ENCODE assay signal across 15 mouse cellular contexts in genomic region chr2:128549963-128550362, GRCm38 (mm10). TPM values are rescaled to one million over a fixed set of nuclear protein-coding genes. Genes with fewer than 3 reads are reported as not detected.
DNase-seq lines count a peak whose midpoint lies in the region; ATAC-seq lines count a peak whose summit lies in the region.
"Had no signal": no experiment of that assay in that cellular context is flagged by ENCODE, and none has a peak within 500 bp of the region (broad histone marks: within the 10 kb centered on the region; RNA-seq: fewer than 3 reads in every experiment).

No protein-coding gene starts in this region.

- H3K9me3 ChIP-seq in heart, embryonic 15.5 days (replicated peaks): no peaks in the 10 kb centered on the region
- H3K9me3 ChIP-seq in lung, embryonic 16.5 days (ENCODE audit: control insufficient read depth, low read length): no peaks in the 10 kb centered on the region
- no peaks in the 10 kb centered on the region for H3K9me3 ChIP-seq in embryonic facial prominence, embryonic 15.5 days (replicated peaks)

- H3K9ac ChIP-seq in heart, embryonic 15.5 days: no peak overlapping the region
- no peak overlapping the region for H3K9ac ChIP-seq in lung, embryonic 16.5 days (ENCODE audit: low read length)
- H3K9ac ChIP-seq in embryonic facial prominence, embryonic 15.5 days: no peak overlapping the region

- H3K27me3 ChIP-seq in heart, embryonic 15.5 days: no peaks in the 10 kb centered on the region; the same call in 1 of the 2 replicates
- no peaks in the 10 kb centered on the region for H3K27me3 ChIP-seq in lung, embryonic 16.5 days (ENCODE audit: control insufficient read depth, insufficient read depth, low read depth, low read length)
- no peaks in the 10 kb centered on the region for H3K27me3 ChIP-seq in embryonic facial prominence, embryonic 15.5 days

- H3K36me3 ChIP-seq in heart, embryonic 15.5 days: no peaks in the 10 kb centered on the region
- no peaks in the 10 kb centered on the region for H3K36me3 ChIP-seq in lung, embryonic 16.5 days (ENCODE audit: control insufficient read depth, insufficient read depth, low read length)
- H3K36me3 ChIP-seq in embryonic facial prominence, embryonic 15.5 days: no peaks in the 10 kb centered on the region

- ATAC-seq in heart, embryonic 15.5 days (replicated peaks; ENCODE audit: insufficient number of reproducible peaks, insufficient read depth, low FRiP score, low read depth): peak; percentile 38; the same call in 1 of the 2 replicates
- ATAC-seq in lung, embryonic 16.5 days (ENCODE audit: low read depth): peak; percentile 59
- ATAC-seq in embryonic facial prominence, embryonic 15.5 days (ENCODE audit: insufficient number of reproducible peaks, low FRiP score, low TSS enrichment, low read depth): no peak

- no peak overlapping the region for H3K4me3 ChIP-seq in heart, embryonic 15.5 days
- H3K4me3 ChIP-seq in lung, embryonic 16.5 days (ENCODE audit: low read length): no peak overlapping the region
- no peak overlapping the region for H3K4me3 ChIP-seq in embryonic facial prominence, embryonic 15.5 days (replicated peaks)

- peak overlapping the region; percentile 30 for H3K4me2 ChIP-seq in heart, embryonic 15.5 days
- H3K4me2 ChIP-seq in lung, embryonic 16.5 days (ENCODE audit: low read depth, low read length): no peak overlapping the region
- no peak overlapping the region for H3K4me2 ChIP-seq in embryonic facial prominence, embryonic 15.5 days (replicated peaks)

- no peak for DNase-seq in heart, postnatal 25 days (ENCODE audit: low spot score)
- DNase-seq in lung, postnatal 36 days: no peak
- peak; percentile 43 for DNase-seq in mesoderm, embryonic 11.5 days (ENCODE audit: low read depth, low spot score)
- no peak for DNase-seq in thymus, postnatal 25 days
- no peak for DNase-seq in adipocyte (ENCODE audit: low spot score)
- DNase-seq: cerebellum, adult 2 months; kidney, postnatal 4 days; lung, adult 2 months; right cerebral cortex, adult 18-20 months had no signal

- intact Hi-C loops in heart, postnatal 25 days (cut with DNase I): no loop called here

- 24% methylated on average over 6 of the region's 6 CpGs for WGBS in heart, embryonic 15.5 days
- 21% methylated on average over 6 of the region's 6 CpGs for WGBS in lung, embryonic 16.5 days
- 35% methylated on average over 6 of the region's 6 CpGs for WGBS in embryonic facial prominence, embryonic 15.5 days

- H3K27ac ChIP-seq in heart, embryonic 15.5 days: peak overlapping the region; percentile 60
- peak overlapping the region; percentile 1; the same call in 1 of the 2 replicates for H3K27ac ChIP-seq in lung, embryonic 16.5 days (ENCODE audit: low read length)
- 0 out of 2 replicates have a peak overlapping the region, but pooled peaks have one; percentile 11 for H3K27ac ChIP-seq in embryonic facial prominence, embryonic 15.5 days (replicated peaks)

- peaks cover 17% of the 10 kb centered on the region for H3K4me1 ChIP-seq in heart, embryonic 15.5 days (replicated peaks)
- peaks cover 26% of the 10 kb centered on the region for H3K4me1 ChIP-seq in lung, embryonic 16.5 days (replicated peaks; ENCODE audit: control insufficient read depth, insufficient read depth, low read length)
- peaks cover 37% of the 10 kb centered on the region for H3K4me1 ChIP-seq in embryonic facial prominence, embryonic 15.5 days

RNA-seq across cellular contexts. Expression of gene Spdye4c, which starts 41.0 kb away (rescaled TPM):
- not detected in 2 replicates for polyA plus RNA-seq in heart, embryonic 15.5 days (2015; fragmentation: Nextera tagmentation; extraction: Ambion mirVana)
- total RNA-seq in heart, postnatal 25 days (2021): not detected
- not detected in 2 replicates for polyA plus RNA-seq in lung, embryonic 16.5 days (2015; fragmentation: Nextera tagmentation; extraction: Ambion mirVana)
- not detected in 2 replicates for polyA plus RNA-seq in embryonic facial prominence, embryonic 15.5 days (2015; fragmentation: Nextera tagmentation; extraction: Ambion mirVana)
- total RNA-seq: adrenal gland, postnatal 4 days; heart, adult 8-10 months had no signal
- polyA plus RNA-seq: cerebellum, adult 2 months; frontal cortex, adult 2 months; lung, adult 2 months had no signal

Comparison
In these comparisons a context has a peak if more than half of its experiments do, and no peak if none do; other contexts are left out.
1. H3K27ac ChIP-seq: peak in every context shown above with its lines; median percentile 60 in heart, embryonic 15.5 days; 11 in embryonic facial prominence, embryonic 15.5 days; 1 in lung, embryonic 16.5 days.